Comparison of ENCODE assay signal across 10 mouse cellular contexts in the genomic region with DNA sequence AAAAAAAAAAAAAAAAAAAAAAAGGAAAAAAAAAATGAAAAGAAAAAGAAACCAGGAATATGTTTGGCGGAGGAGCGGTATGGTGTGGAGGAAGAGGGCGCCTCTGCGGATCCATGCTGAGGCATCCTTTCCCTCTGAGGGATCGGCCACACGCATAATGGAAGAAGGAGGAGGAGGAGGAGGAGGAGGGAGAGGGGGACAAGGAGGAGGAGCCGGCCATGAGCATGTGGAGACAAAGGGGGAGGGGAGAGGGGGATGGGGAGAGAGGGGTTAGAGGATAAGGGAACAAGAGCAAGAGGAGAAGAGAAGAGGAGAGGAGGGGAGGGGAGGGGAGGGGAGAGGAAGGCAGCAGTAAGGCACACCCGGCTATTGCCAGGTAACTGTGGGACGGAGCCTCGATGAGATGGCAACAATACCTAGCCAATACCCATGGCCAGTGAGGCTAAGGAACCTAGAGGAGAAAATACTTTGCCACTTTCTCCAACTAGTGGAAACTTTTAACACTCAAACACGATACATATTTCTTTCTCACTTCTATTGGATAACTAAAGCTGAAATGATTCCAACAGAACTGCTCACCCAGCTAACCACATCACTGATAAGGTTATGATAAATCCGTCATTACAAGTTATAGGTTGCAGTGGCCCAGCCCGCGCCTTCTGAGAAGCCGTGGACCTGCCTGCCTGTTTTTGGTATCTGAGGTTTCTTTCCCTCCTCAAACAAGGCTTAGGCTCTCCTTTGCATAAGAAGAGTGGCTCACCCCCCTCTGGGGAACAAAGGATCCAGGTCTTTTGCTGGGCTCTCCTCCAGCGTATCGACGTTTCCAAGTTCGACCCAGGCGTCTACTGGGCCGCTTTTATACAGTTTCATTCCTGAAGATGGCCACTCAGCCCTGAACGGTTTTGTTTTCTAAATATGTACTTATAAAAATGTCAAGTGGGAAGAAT. TPM values are rescaled to one million over a fixed set of nuclear protein-coding genes. Genes with fewer than 3 reads are reported as not detected.
DNase-seq lines count a peak whose midpoint lies in the region; ATAC-seq and TF ChIP-seq lines count a peak whose summit lies in the region.
"Had no signal": no experiment of that assay in that cellular context is flagged by ENCODE, and none has a peak within 500 bp of the region (broad histone marks: within the 10 kb centered on the region; RNA-seq: fewer than 3 reads in every experiment).

No protein-coding gene starts in this region.

- 0 out of 2 replicates have a peak overlapping the region, but pooled peaks have one; percentile 26 for H3K4me2 ChIP-seq in liver, embryonic 13.5 days
- H3K4me2 ChIP-seq in liver, embryonic 12.5 days = no peak overlapping the region
- H3K4me2 ChIP-seq in embryonic facial prominence, embryonic 11.5 days (ENCODE audit: low read depth, low read length) = no peak overlapping the region
- H3K4me2 ChIP-seq in hindbrain, postnatal 0 days (ENCODE audit: low read depth, low read length) = peak overlapping the region; percentile 29
- H3K4me2 ChIP-seq in neural tube, embryonic 15.5 days = peak overlapping the region; percentile 40

- DNase-seq in liver, embryonic 13.5 days = no peak
- peak; percentile 25 for DNase-seq in embryonic facial prominence, embryonic 11.5 days (ENCODE audit: low spot score)
- DNase-seq in hindbrain, postnatal 0 days (ENCODE audit: low spot score) = no peak
- DNase-seq in T-cell, adult 2 months (ENCODE audit: low spot score) = no peak
- DNase-seq in cerebellum, postnatal 10 days = no peak
- DNase-seq in spleen, adult 18-20 months = no peak
- DNase-seq: kidney, adult 11 months; thymus, adult 2 months had no signal

- TF ChIP-seq CTCF in hindbrain, postnatal 0 days (IDR thresholded peaks at IDR 0.05; ENCODE audit: low read depth) = no peak

- 27% methylated on average over 21 of the region's 22 CpGs for WGBS in liver, embryonic 13.5 days (ENCODE audit: insufficient replicate concordance)
- WGBS in liver, embryonic 12.5 days (ENCODE audit: insufficient replicate concordance) = 21% methylated on average over 21 of the region's 22 CpGs
- WGBS in embryonic facial prominence, embryonic 11.5 days = 23% methylated on average over 21 of the region's 22 CpGs
- 18% methylated on average over 20 of the region's 22 CpGs for whole genome bisulfite sequencing in hindbrain, postnatal 0 days
- 20% methylated on average over 21 of the region's 22 CpGs for WGBS in neural tube, embryonic 15.5 days

- H3K4me1 ChIP-seq in liver, embryonic 13.5 days (replicated peaks) = peaks cover 6% of the 10 kb centered on the region; the same call in 1 of the 2 replicates
- H3K4me1 ChIP-seq in liver, embryonic 12.5 days = no peaks in the 10 kb centered on the region
- H3K4me1 ChIP-seq in embryonic facial prominence, embryonic 11.5 days (ENCODE audit: control insufficient read depth, insufficient read depth, low read length) = no peaks in the 10 kb centered on the region
- H3K4me1 ChIP-seq in hindbrain, postnatal 0 days (ENCODE audit: insufficient read depth, low read length) = no peaks in the 10 kb centered on the region
- H3K4me1 ChIP-seq in neural tube, embryonic 15.5 days = peaks cover 14% of the 10 kb centered on the region

- no peak for ATAC-seq in liver, embryonic 13.5 days (ENCODE audit: low read depth)
- no peak for ATAC-seq in liver, embryonic 12.5 days
- no peak for ATAC-seq in embryonic facial prominence, embryonic 11.5 days (replicated peaks; ENCODE audit: insufficient number of reproducible peaks, low FRiP score, low TSS enrichment, low read depth)
- no peak for ATAC-seq in hindbrain, postnatal 0 days
- no peak for ATAC-seq in neural tube, embryonic 15.5 days (ENCODE audit: low FRiP score)

- H3K9ac ChIP-seq in liver, embryonic 13.5 days = 0 out of 2 replicates have a peak overlapping the region, but pooled peaks have one; percentile 8
- no peak overlapping the region for H3K9ac ChIP-seq in liver, embryonic 12.5 days
- H3K9ac ChIP-seq in embryonic facial prominence, embryonic 11.5 days (replicated peaks; ENCODE audit: low read length) = no peak overlapping the region
- no peak overlapping the region for H3K9ac ChIP-seq in hindbrain, postnatal 0 days (replicated peaks; ENCODE audit: low read length)
- H3K9ac ChIP-seq in neural tube, embryonic 15.5 days (replicated peaks) = no peak overlapping the region

- peaks cover 28% of the 10 kb centered on the region for H3K27me3 ChIP-seq in liver, embryonic 13.5 days
- H3K27me3 ChIP-seq in liver, embryonic 12.5 days (replicated peaks) = peaks cover 29% of the 10 kb centered on the region
- no peaks in the 10 kb centered on the region for H3K27me3 ChIP-seq in embryonic facial prominence, embryonic 11.5 days (ENCODE audit: control insufficient read depth, insufficient read depth, low read length)
- H3K27me3 ChIP-seq in hindbrain, postnatal 0 days (ENCODE audit: insufficient read depth, low read length) = no peaks in the 10 kb centered on the region
- no peaks in the 10 kb centered on the region for H3K27me3 ChIP-seq in neural tube, embryonic 15.5 days (replicated peaks)

- no peak overlapping the region for H3K4me3 ChIP-seq in liver, embryonic 13.5 days (replicated peaks)
- no peak overlapping the region for H3K4me3 ChIP-seq in liver, embryonic 12.5 days
- H3K4me3 ChIP-seq in embryonic facial prominence, embryonic 11.5 days (ENCODE audit: low read depth, low read length) = no peak overlapping the region
- H3K4me3 ChIP-seq in hindbrain, postnatal 0 days (ENCODE audit: low read length) = no peak overlapping the region
- H3K4me3 ChIP-seq in neural tube, embryonic 15.5 days (replicated peaks) = no peak overlapping the region

- H3K9me3 ChIP-seq in liver, embryonic 13.5 days (replicated peaks) = no peaks in the 10 kb centered on the region
- H3K9me3 ChIP-seq in liver, embryonic 12.5 days (replicated peaks) = no peaks in the 10 kb centered on the region
- H3K9me3 ChIP-seq in embryonic facial prominence, embryonic 11.5 days (replicated peaks; ENCODE audit: control insufficient read depth, low read length) = no peaks in the 10 kb centered on the region
- H3K9me3 ChIP-seq in hindbrain, postnatal 0 days (ENCODE audit: low read length) = 0 out of 2 replicates have a peak, but pooled peaks cover 2% of the 10 kb centered on the region
- no peaks in the 10 kb centered on the region for H3K9me3 ChIP-seq in neural tube, embryonic 15.5 days (replicated peaks)

- no peak overlapping the region for H3K27ac ChIP-seq in liver, embryonic 13.5 days
- no peak overlapping the region for H3K27ac ChIP-seq in liver, embryonic 12.5 days
- H3K27ac ChIP-seq in embryonic facial prominence, embryonic 11.5 days (replicated peaks; ENCODE audit: low read depth, low read length) = no peak overlapping the region
- no peak overlapping the region for H3K27ac ChIP-seq in hindbrain, postnatal 0 days
- H3K27ac ChIP-seq in neural tube, embryonic 15.5 days (replicated peaks) = no peak overlapping the region

- no peaks in the 10 kb centered on the region for H3K36me3 ChIP-seq in liver, embryonic 13.5 days
- H3K36me3 ChIP-seq in liver, embryonic 12.5 days = no peaks in the 10 kb centered on the region
- H3K36me3 ChIP-seq in embryonic facial prominence, embryonic 11.5 days (replicated peaks; ENCODE audit: control insufficient read depth, insufficient read depth, low read depth, low read length) = no peaks in the 10 kb centered on the region
- H3K36me3 ChIP-seq in hindbrain, postnatal 0 days (ENCODE audit: insufficient read depth, low read length) = no peaks in the 10 kb centered on the region
- H3K36me3 ChIP-seq in neural tube, embryonic 15.5 days = no peaks in the 10 kb centered on the region

RNA-seq across cellular contexts. Expression of gene Scaf4, which starts 13.4 kb away (rescaled TPM):
- 9.8 and 13.0 TPM in 2 replicates for polyA plus RNA-seq in liver, embryonic 13.5 days (2015; fragmentation: Nextera tagmentation; extraction: Ambion mirVana)
- polyA plus RNA-seq in liver, embryonic 12.5 days (2016; fragmentation: Nextera tagmentation; extraction: Ambion mirVana) = 21.7 and 21.9 TPM in 2 replicates
- polyA plus RNA-seq in embryonic facial prominence, embryonic 11.5 days (2014; fragmentation: Nextera tagmentation; extraction: Ambion mirVana) = 24.0 and 24.5 TPM in 2 replicates
- 15.4 and 16.8 TPM in 2 replicates for total RNA-seq in hindbrain, postnatal 0 days (2014; rRNA removed)
- polyA plus RNA-seq in hindbrain, postnatal 0 days (2015; fragmentation: Nextera tagmentation; extraction: Ambion mirVana) = 16.0 and 16.8 TPM in 2 replicates
- polyA plus RNA-seq in neural tube, embryonic 15.5 days (2015; fragmentation: Nextera tagmentation; extraction: Ambion mirVana) = 24.6 and 25.8 TPM in 2 replicates

Comparison
In these comparisons a context has a peak if more than half of its experiments do, and no peak if none do; other contexts are left out.
1. H3K4me2 ChIP-seq: peak in liver, embryonic 13.5 days (single experiment), hindbrain, postnatal 0 days (single experiment) and neural tube, embryonic 15.5 days (single experiment); none in liver, embryonic 12.5 days (single experiment) and embryonic facial prominence, embryonic 11.5 days (single experiment).